Mouse (Mus musculus) olfactory bulb, adult 2 months (tissue): ENCODE results near the gene Arhgap10.

Experiments used
- CTCF ChIP-seq: fragments of 200-500 bp; IDR thresholded peaks from 2 replicates; pipeline ENCODE4 v1.5.1; 2012; ENCODE audit warnings: low read depth, mild to moderate bottlenecking, low read length, moderate library complexity; ENCODE audit not compliant: insufficient read depth
- POLR2A ChIP-seq: fragments of 200-500 bp; IDR thresholded peaks from 2 replicates; pipeline ENCODE4 v1.6.1; 2012; ENCODE audit warnings: mild to moderate bottlenecking, low read depth, low read length, moderate library complexity; ENCODE audit not compliant: insufficient read depth

- TF ChIP-seq CTCF: no peak
- TF ChIP-seq POLR2A: no peak
These were observed 34.7 kb upstream of the Arhgap10 start for GRCm38 (mm10) chr8:77552491-77552890.
